Mouse (Mus musculus) hindbrain, embryonic 12.5 days (tissue): ENCODE results near the gene Cuzd1. TPM values are rescaled to one million over a fixed set of nuclear protein-coding genes. Genes with fewer than 3 reads are reported as not detected.

ENCODE experiments used
- ATAC-seq: fragments of 200-750 bp; cut with Nextera tagmentation; 2 replicates; pipeline ENCODE4 v1.8.0; 2017; ENCODE audit warnings: moderate TSS enrichment; ENCODE audit not compliant: low FRiP score
- H3K27ac ChIP-seq: fragments of 300-500 bp; sonication (generic); 2 replicates; pipeline ENCODE4 v1.5.1; 2016; ENCODE audit warnings: mild to moderate bottlenecking
- H3K27me3 ChIP-seq: fragments of 300-500 bp; sonication (generic); 2 replicates; pipeline ENCODE4 v1.6.1; 2016; ENCODE audit warnings: mild to moderate bottlenecking
- H3K36me3 ChIP-seq: fragments of 300-500 bp; sonication (generic); 2 replicates; pipeline ENCODE4 v1.6.1; 2016; ENCODE audit warnings: mild to moderate bottlenecking
- H3K4me1 ChIP-seq: fragments of 300-500 bp; sonication (generic); 2 replicates; pipeline ENCODE4 v1.6.1; 2016
- H3K4me2 ChIP-seq: fragments of 300-500 bp; sonication (generic); replicated peaks from 2 replicates; pipeline ENCODE4 v1.6.1; 2016; ENCODE audit warnings: mild to moderate bottlenecking
- H3K4me3 ChIP-seq: fragments of 300-500 bp; sonication (generic); 2 replicates; pipeline ENCODE4 v1.5.1; 2016; ENCODE audit warnings: mild to moderate bottlenecking
- H3K9ac ChIP-seq: fragments of 300-500 bp; sonication (generic); 2 replicates; pipeline ENCODE4 v1.6.1; 2016; ENCODE audit warnings: mild to moderate bottlenecking, moderate library complexity
- H3K9me3 ChIP-seq: fragments of 300-500 bp; sonication (generic); replicated peaks from 2 replicates; pipeline ENCODE4 v1.6.1; 2016; ENCODE audit warnings: mild to moderate bottlenecking
- WGBS: fragments of 180-500 bp; shearing (Covaris S2); methylation state at CpG from one replicate; pipeline ENCODE4 v1.1.7; 2016; 5-methylcytosine and 5-hydroxymethylcytosine counted together
- polyA plus RNA-seq: library from polyadenylated mRNA; unstranded; fragments of >200 nt; fragmentation: Nextera tagmentation; extraction: Ambion mirVana; gene quantifications from 2 replicates; pipeline ENCODE4 v1.2.1, GENCODE M21; 2016

Cuzd1 gene
- polyA plus RNA-seq, 1 experiment from 2014 or later, result not detected

- Histone ChIP-seq H3K27me3 (no peaks in the 10 kb centered on the region), H3K4me2 (no peak within 1 kb of the TSS), H3K4me1 (no peaks in the 10 kb centered on the region), H3K36me3 (no peaks in the 10 kb centered on the region), H3K27ac (no peak within 1 kb of the TSS), H3K4me3 (no peak within 1 kb of the TSS), H3K9ac (no peak within 1 kb of the TSS), H3K9me3 (no peaks in the 10 kb centered on the region)
- no peak for ATAC-seq
- 95% methylated on average over 5 of the region's 5 CpGs for WGBS
Measured at GRCm38 (mm10) chr7:131329416-131329815, 7.3 kb upstream of the Cuzd1 start, which contains the start of gene Fam24b. Fam24b (minus strand) TSS chr7:131329516.

- Histone ChIP-seq H3K36me3 (no peaks in the 10 kb centered on the region), H3K27ac (no peak overlapping the region), H3K9me3 (no peaks in the 10 kb centered on the region), H3K4me1 (no peaks in the 10 kb centered on the region), H3K9ac (no peak overlapping the region), H3K27me3 (no peaks in the 10 kb centered on the region), H3K4me2 (no peak overlapping the region), H3K4me3 (no peak overlapping the region)
- ATAC-seq, result no peak
- WGBS, result 90% methylated on average over 5 of the region's 5 CpGs
Measured at GRCm38 (mm10) chr7:131327054-131327453, 5.0 kb upstream of the Cuzd1 start.

DNA sequence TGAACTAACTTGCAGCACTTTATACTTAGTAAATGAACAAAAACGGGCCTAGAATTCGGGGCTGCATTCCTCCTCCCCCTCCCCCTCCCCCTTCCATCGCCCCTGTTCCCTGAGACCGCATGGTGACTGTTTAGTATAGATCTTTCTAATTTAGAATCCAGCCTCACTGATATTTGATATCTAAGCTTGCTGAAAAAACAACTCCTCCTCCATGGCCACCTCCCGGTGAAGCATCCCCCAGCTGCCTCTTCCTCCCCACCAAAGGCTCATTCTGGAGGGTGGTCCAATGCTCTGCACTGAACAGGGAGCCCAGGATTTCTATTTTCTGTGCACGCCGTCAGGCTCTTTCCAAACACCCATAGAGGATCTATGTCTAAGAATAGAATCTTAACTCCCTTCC lies 3.8 kb downstream of the Cuzd1 start:
- H3K4me1 ChIP-seq, result no peaks in the 10 kb centered on the region
- 92% methylated on average over 5 of the region's 7 CpGs for WGBS
- no peak for ATAC-seq
- no peak overlapping the region for H3K4me3 ChIP-seq
- H3K27ac ChIP-seq, result no peak overlapping the region
- no peaks in the 10 kb centered on the region for H3K27me3 ChIP-seq
- no peak overlapping the region for H3K4me2 ChIP-seq
- no peaks in the 10 kb centered on the region for H3K36me3 ChIP-seq
- H3K9me3 ChIP-seq, result no peaks in the 10 kb centered on the region
- no peak overlapping the region for H3K9ac ChIP-seq

DNA sequence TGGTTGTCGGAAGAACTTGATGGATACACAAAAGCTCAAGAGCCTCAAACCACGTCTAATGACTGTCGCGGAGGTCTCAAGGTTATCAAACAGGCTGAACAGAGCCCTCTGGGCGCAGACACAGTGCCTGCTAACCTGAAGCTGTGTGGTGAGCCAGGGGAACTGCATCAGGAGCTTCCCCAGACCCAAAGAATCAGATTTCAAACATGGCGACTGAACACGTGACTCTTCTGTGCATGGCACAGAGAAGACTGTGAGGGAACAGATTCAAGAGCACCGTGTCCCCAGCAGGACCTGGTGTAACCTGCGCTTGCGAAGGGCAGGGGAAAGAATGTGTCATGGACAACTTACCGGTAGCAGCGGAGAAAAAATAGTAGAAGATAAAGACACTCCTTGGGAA lies 4.5 kb downstream of the Cuzd1 start:
- Histone ChIP-seq H3K27ac (no peak overlapping the region), H3K27me3 (no peaks in the 10 kb centered on the region), H3K9ac (no peak overlapping the region), H3K4me1 (no peaks in the 10 kb centered on the region), H3K4me3 (no peak overlapping the region), H3K9me3 (no peaks in the 10 kb centered on the region), H3K36me3 (no peaks in the 10 kb centered on the region), H3K4me2 (no peak overlapping the region)
- 75% methylated on average over 12 of the region's 12 CpGs for WGBS
- ATAC-seq, result no peak

- 89% methylated on average over 7 of the region's 7 CpGs for WGBS
- no peaks in the 10 kb centered on the region for H3K36me3 ChIP-seq
- H3K4me2 ChIP-seq, result no peak overlapping the region
- no peaks in the 10 kb centered on the region for H3K27me3 ChIP-seq
- H3K9ac ChIP-seq, result no peak overlapping the region
- no peak for ATAC-seq
- H3K9me3 ChIP-seq, result no peaks in the 10 kb centered on the region
- H3K27ac ChIP-seq, result no peak overlapping the region
- H3K4me3 ChIP-seq, result no peak overlapping the region
- H3K4me1 ChIP-seq, result no peaks in the 10 kb centered on the region
Measured at GRCm38 (mm10) chr7:131314493-131314892, 7.6 kb downstream of the Cuzd1 start.

- Histone ChIP-seq H3K36me3 (no peaks in the 10 kb centered on the region), H3K9me3 (no peaks in the 10 kb centered on the region), H3K4me3 (no peak overlapping the region), H3K27me3 (no peaks in the 10 kb centered on the region), H3K4me2 (no peak overlapping the region), H3K9ac (no peak overlapping the region), H3K27ac (no peak overlapping the region), H3K4me1 (no peaks in the 10 kb centered on the region)
- no peak for ATAC-seq
- 76% methylated on average over 5 of the region's 5 CpGs for WGBS
Measured at GRCm38 (mm10) chr7:131306733-131307132, 15.4 kb downstream of the Cuzd1 start.

DNA sequence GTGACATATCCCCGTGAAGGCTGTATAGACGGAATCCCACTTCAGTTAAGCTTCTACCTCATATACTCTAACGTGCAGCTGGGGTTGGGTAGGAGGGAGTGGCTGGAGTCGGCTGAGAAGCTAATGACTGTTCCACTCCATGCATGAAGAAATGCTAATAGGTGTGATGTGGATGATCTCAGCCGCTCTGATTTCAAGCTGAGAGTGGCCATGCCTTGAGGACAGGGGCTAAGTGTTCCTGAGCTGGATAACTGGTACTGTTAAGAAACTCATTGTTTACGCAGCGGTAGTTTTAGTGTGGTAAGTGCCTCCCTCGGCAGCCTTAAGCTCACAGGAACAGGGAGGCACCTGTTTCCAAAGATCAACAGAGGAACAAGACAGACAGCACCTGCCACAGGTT lies 18.8 kb downstream of the Cuzd1 start:
- 82% methylated on average over 8 of the region's 8 CpGs for WGBS

GRCm38 (mm10) chr7:131297151-131297550 lies 24.9 kb downstream of the Cuzd1 start:
- Histone ChIP-seq H3K4me1 (no peaks in the 10 kb centered on the region), H3K9me3 (no peaks in the 10 kb centered on the region), H3K4me3 (no peak overlapping the region), H3K9ac (no peak overlapping the region), H3K27me3 (no peaks in the 10 kb centered on the region), H3K36me3 (no peaks in the 10 kb centered on the region), H3K27ac (no peak overlapping the region), H3K4me2 (no peak overlapping the region)
- no peak for ATAC-seq
- WGBS, result 77% methylated on average over 8 of the region's 8 CpGs

More for the DNA sequence above, 18.8 kb downstream of the Cuzd1 start:
- Histone ChIP-seq H3K27me3 (no peaks in the 10 kb centered on the region), H3K36me3 (no peaks in the 10 kb centered on the region), H3K9ac (no peak overlapping the region), H3K4me1 (no peaks in the 10 kb centered on the region), H3K27ac (no peak overlapping the region), H3K4me2 (no peak overlapping the region), H3K9me3 (no peaks in the 10 kb centered on the region), H3K4me3 (no peak overlapping the region)
- ATAC-seq, result no peak

- Histone ChIP-seq H3K4me2 (no peak overlapping the region), H3K9ac (no peak overlapping the region), H3K36me3 (no peaks in the 10 kb centered on the region), H3K9me3 (no peaks in the 10 kb centered on the region), H3K27ac (no peak overlapping the region), H3K4me3 (no peak overlapping the region), H3K27me3 (no peaks in the 10 kb centered on the region), H3K4me1 (no peaks in the 10 kb centered on the region)
- 78% methylated on average over 4 of the region's 4 CpGs for WGBS
- no peak for ATAC-seq
Measured at GRCm38 (mm10) chr7:131265851-131266250, 56.2 kb downstream of the Cuzd1 start.

DNA sequence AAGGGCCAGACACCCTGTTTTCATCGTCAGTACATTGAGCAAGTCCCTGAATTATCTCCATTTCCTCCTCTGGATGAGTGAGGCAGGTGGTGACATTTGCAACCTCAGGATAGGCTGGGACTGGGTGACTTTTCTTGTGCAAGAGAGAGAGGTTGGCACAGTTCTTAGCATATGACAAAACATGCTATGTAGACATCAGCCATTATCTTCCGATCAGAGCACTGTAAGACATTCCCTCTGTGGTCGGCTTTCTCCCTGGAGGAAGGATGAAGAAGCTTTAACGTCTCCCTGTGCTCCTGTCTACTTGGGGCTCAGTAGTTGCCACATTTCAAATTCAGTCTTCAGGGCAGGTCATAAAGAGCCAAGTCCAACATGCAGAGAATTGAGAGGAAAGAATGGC lies 57.8 kb downstream of the Cuzd1 start:
- H3K27me3 ChIP-seq, result no peaks in the 10 kb centered on the region
- ATAC-seq, result no peak
- 81% methylated on average over 4 of the region's 4 CpGs for WGBS

DNA sequence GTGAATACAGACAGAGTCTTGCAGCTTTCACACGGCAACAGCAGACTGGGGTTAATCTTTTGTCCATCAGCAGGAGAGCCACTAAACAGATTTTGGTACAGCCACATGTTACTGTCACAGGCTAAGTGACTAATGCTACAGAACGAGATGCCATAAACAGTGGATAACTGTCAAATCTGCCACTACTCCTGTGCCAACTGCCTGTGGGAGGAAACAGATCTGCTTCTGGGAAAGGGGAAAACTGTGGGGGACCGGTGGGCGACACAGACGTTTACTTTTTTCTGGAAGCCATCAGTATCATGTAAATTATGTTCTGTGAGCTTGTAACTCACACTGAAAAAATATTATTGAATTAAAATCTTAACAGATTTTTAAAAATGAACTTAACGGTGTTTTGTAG lies 61.1 kb downstream of the Cuzd1 start:
- WGBS, result 75% methylated on average over 6 of the region's 6 CpGs
- no peak overlapping the region for H3K4me2 ChIP-seq

More for the DNA sequence above, 57.8 kb downstream of the Cuzd1 start:
- no peaks in the 10 kb centered on the region for H3K4me1 ChIP-seq
- H3K27ac ChIP-seq, result no peak overlapping the region
- H3K4me2 ChIP-seq, result no peak overlapping the region
- no peak overlapping the region for H3K9ac ChIP-seq
- no peaks in the 10 kb centered on the region for H3K36me3 ChIP-seq
- H3K9me3 ChIP-seq, result no peaks in the 10 kb centered on the region
- no peak overlapping the region for H3K4me3 ChIP-seq

More for the DNA sequence above, 61.1 kb downstream of the Cuzd1 start:
- ATAC-seq, result no peak
- Histone ChIP-seq H3K27me3 (no peaks in the 10 kb centered on the region), H3K9ac (no peak overlapping the region), H3K27ac (no peak overlapping the region), H3K9me3 (no peaks in the 10 kb centered on the region), H3K4me1 (no peaks in the 10 kb centered on the region), H3K4me3 (no peak overlapping the region), H3K36me3 (no peaks in the 10 kb centered on the region)
